Mouse (Mus musculus): ENCODE data around the gene 4930449I24Rik.
"Not testable (repeated sequence)": the region's sequence is repeated elsewhere in the genome, so short reads cannot be mapped to it uniquely, and the experiment has no call there.

4930449I24Rik gene

GRCm38 (mm10) chr5:146502099-146502498 is at the start of gene 4930449I24Rik:
TSS of gene 4930449I24Rik (plus strand) at chr5:146502399.
- ATAC-seq (ENCODE audit: low TSS enrichment) = not testable (repeated sequence)

- peak; percentile 86 for ATAC-seq (ENCODE audit: low TSS enrichment)
Measured at GRCm38 (mm10) chr5:146453556-146453955, 48.6 kb upstream of the 4930449I24Rik start.

- ATAC-seq (ENCODE audit: low TSS enrichment) = no peak
Measured at GRCm38 (mm10) chr5:146461612-146462011, 40.6 kb upstream of the 4930449I24Rik start.

- peak; percentile 58 for ATAC-seq (ENCODE audit: low TSS enrichment)
Measured at GRCm38 (mm10) chr5:146466663-146467062, 35.5 kb upstream of the 4930449I24Rik start.

- ATAC-seq (ENCODE audit: low TSS enrichment) = no peak
Measured at GRCm38 (mm10) chr5:146468311-146468710, 33.9 kb upstream of the 4930449I24Rik start.

GRCm38 (mm10) chr5:146470821-146471220 is 31.4 kb upstream of the 4930449I24Rik start:
- no peak for ATAC-seq (ENCODE audit: low TSS enrichment)

GRCm38 (mm10) chr5:146471311-146471710 is 30.9 kb upstream of the 4930449I24Rik start:
- no peak for ATAC-seq (ENCODE audit: low TSS enrichment)

GRCm38 (mm10) chr5:146471821-146472220 is 30.4 kb upstream of the 4930449I24Rik start:
- peak; percentile 56 for ATAC-seq (ENCODE audit: low TSS enrichment)

GRCm38 (mm10) chr5:146479564-146479963 is 22.6 kb upstream of the 4930449I24Rik start:
- not testable (repeated sequence) for ATAC-seq (ENCODE audit: low TSS enrichment)

- not testable (repeated sequence) for ATAC-seq (ENCODE audit: low TSS enrichment)
Measured at GRCm38 (mm10) chr5:146481665-146482064, 20.5 kb upstream of the 4930449I24Rik start, which contains the start of gene Gm6408. TSS of gene Gm6408 (plus strand) at chr5:146481965.

- ATAC-seq (ENCODE audit: low TSS enrichment) = not testable (repeated sequence)
Measured at GRCm38 (mm10) chr5:146488959-146489358, 13.2 kb upstream of the 4930449I24Rik start.

GRCm38 (mm10) chr5:146491063-146491462 is 11.1 kb upstream of the 4930449I24Rik start, which contains the start of gene Gm6370:
TSS of gene Gm6370 (plus strand) at chr5:146491363.
- ATAC-seq (ENCODE audit: low TSS enrichment) = not testable (repeated sequence)

GRCm38 (mm10) chr5:146513823-146514222 is 11.6 kb downstream of the 4930449I24Rik start, which contains the start of gene Gm3402:
TSS of gene Gm3402 (plus strand) at chr5:146514123.
- not testable (repeated sequence) for ATAC-seq (ENCODE audit: low TSS enrichment)

GRCm38 (mm10) chr5:146525501-146525900 is 23.3 kb downstream of the 4930449I24Rik start, which contains the start of gene Gm3404:
TSS of gene Gm3404 (plus strand) at chr5:146525801.
- ATAC-seq (ENCODE audit: low TSS enrichment) = not testable (repeated sequence)

- not testable (repeated sequence) for ATAC-seq (ENCODE audit: low TSS enrichment)
Measured at GRCm38 (mm10) chr5:146537347-146537746, 35.1 kb downstream of the 4930449I24Rik start, which contains the start of gene Gm3409. TSS of gene Gm3409 (plus strand) at chr5:146537647.

Data from frontal cortex, adult (tissue).